ENCODE assay signal across 24 mouse cellular contexts in the genomic region with DNA sequence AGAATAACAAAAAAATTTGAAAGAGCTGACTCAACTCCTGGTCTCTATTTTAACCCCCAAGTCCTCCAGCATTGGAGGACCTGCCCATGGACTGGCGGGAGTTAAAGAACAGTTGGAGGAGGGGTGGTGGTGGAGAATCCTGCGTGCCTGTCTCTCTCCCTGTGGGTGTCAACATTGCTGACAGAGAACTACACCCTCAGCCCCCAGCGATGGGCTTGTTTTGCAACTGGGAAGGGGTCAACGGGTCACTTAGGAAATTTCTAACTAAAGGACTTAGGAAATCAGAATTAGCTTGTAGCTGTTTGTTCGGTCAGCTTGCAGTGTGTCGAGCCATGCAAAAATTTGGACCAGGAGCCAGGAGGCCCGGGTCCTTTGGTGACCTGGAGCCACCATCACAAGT. TPM values are rescaled to one million over a fixed set of nuclear protein-coding genes. Genes with fewer than 3 reads are reported as not detected.
DNase-seq lines count a peak whose midpoint lies in the region; ATAC-seq and TF ChIP-seq lines count a peak whose summit lies in the region.
"Had no signal": no experiment of that assay in that cellular context is flagged by ENCODE, and none has a peak within 500 bp of the region (broad histone marks: within the 10 kb centered on the region; RNA-seq: fewer than 3 reads in every experiment).

No protein-coding gene starts in this region.

- peak overlapping the region; percentile 65 for H3K27ac ChIP-seq in liver, embryonic 15.5 days (replicated peaks)
- H3K27ac ChIP-seq in forebrain, embryonic 11.5 days (ENCODE audit: low read depth, low read length), result no peak overlapping the region
- H3K27ac ChIP-seq: forebrain, embryonic 15.5 days; midbrain, embryonic 13.5 days; neural tube, embryonic 12.5 days had no signal

- no peaks in the 10 kb centered on the region for H3K4me1 ChIP-seq in lung, adult 2 months (ENCODE audit: control insufficient read depth, insufficient read depth, low read length)
- 0 out of 2 replicates have a peak, but pooled peaks cover 4% of the 10 kb centered on the region for H3K4me1 ChIP-seq in liver, embryonic 15.5 days (replicated peaks)
- no peaks in the 10 kb centered on the region for H3K4me1 ChIP-seq in forebrain, embryonic 11.5 days (replicated peaks; ENCODE audit: control insufficient read depth, insufficient read depth, low read length)
- H3K4me1 ChIP-seq: forebrain, embryonic 15.5 days; midbrain, embryonic 13.5 days; neural tube, embryonic 12.5 days had no signal

- ATAC-seq in liver, embryonic 15.5 days (ENCODE audit: insufficient read depth), result peak; percentile 78
- no peak for ATAC-seq in forebrain, embryonic 11.5 days (replicated peaks; ENCODE audit: low FRiP score)
- ATAC-seq: forebrain, embryonic 15.5 days; midbrain, embryonic 13.5 days had no signal

- no peak overlapping the region for H3K9ac ChIP-seq in liver, embryonic 15.5 days
- H3K9ac ChIP-seq in forebrain, embryonic 11.5 days (ENCODE audit: low read length), result no peak overlapping the region
- H3K9ac ChIP-seq: forebrain, embryonic 15.5 days; midbrain, embryonic 13.5 days; neural tube, embryonic 12.5 days had no signal

- TF ChIP-seq CTCF in lung, adult 2 months (IDR thresholded peaks at IDR 0.05; ENCODE audit: insufficient read depth, low read length), result no peak

- WGBS in lung, adult 2 months, result 39% methylated on average over 7 of the region's 7 CpGs
- 48% methylated on average over 7 of the region's 7 CpGs for WGBS in liver, embryonic 15.5 days (ENCODE audit: insufficient replicate concordance)
- WGBS in forebrain, embryonic 11.5 days, result 67% methylated on average over 7 of the region's 7 CpGs

- DNase-seq in lung, adult 18-20 months, result peak; percentile 31 to 62
- no peak for DNase-seq in lung, adult 2 months
- peak; percentile 74 for DNase-seq in lung, postnatal 10 days
- DNase-seq in heart, postnatal 4 days, result no peak
- no peak for DNase-seq in gastrocnemius, adult 18-20 months (ENCODE audit: low spot score)
- no peak for DNase-seq in forebrain, embryonic 11.5 days (ENCODE audit: low spot score)
- DNase-seq: adrenal gland, adult 2 months; cerebellum, adult 11 months; cerebellum, postnatal 10 days; gastrocnemius, postnatal 36 days; kidney, adult 2 months; kidney, postnatal 10 days had no signal

- no peaks in the 10 kb centered on the region for H3K27me3 ChIP-seq in liver, embryonic 15.5 days
- H3K27me3 ChIP-seq in forebrain, embryonic 11.5 days (ENCODE audit: control insufficient read depth, insufficient read depth, low read length), result no peaks in the 10 kb centered on the region
- H3K27me3 ChIP-seq: forebrain, embryonic 15.5 days; midbrain, embryonic 13.5 days; neural tube, embryonic 12.5 days had no signal

- no peaks in the 10 kb centered on the region for H3K36me3 ChIP-seq in liver, embryonic 15.5 days (replicated peaks)
- H3K36me3 ChIP-seq in forebrain, embryonic 11.5 days (ENCODE audit: control insufficient read depth, insufficient read depth, low read length), result no peaks in the 10 kb centered on the region
- H3K36me3 ChIP-seq: forebrain, embryonic 15.5 days; midbrain, embryonic 13.5 days; neural tube, embryonic 12.5 days had no signal

- H3K4me3 ChIP-seq in lung, adult 2 months (replicated peaks; ENCODE audit: extremely low read depth, low read depth, low read length), result no peak overlapping the region
- H3K4me3 ChIP-seq in liver, embryonic 15.5 days (replicated peaks), result no peak overlapping the region
- H3K4me3 ChIP-seq in forebrain, embryonic 11.5 days (ENCODE audit: low read depth, low read length), result no peak overlapping the region
- H3K4me3 ChIP-seq: forebrain, embryonic 15.5 days; midbrain, embryonic 13.5 days; neural tube, embryonic 12.5 days had no signal

- TF ChIP-seq POLR2A in lung, adult 2 months (IDR thresholded peaks at IDR 0.05; ENCODE audit: borderline replicate concordance, extremely low read depth, low read depth, low read length), result no peak

- peak overlapping the region; percentile 44 for H3K4me2 ChIP-seq in liver, embryonic 15.5 days
- H3K4me2 ChIP-seq in forebrain, embryonic 11.5 days (ENCODE audit: low read depth, low read length, severe bottlenecking), result no peak overlapping the region
- H3K4me2 ChIP-seq: forebrain, embryonic 15.5 days; midbrain, embryonic 13.5 days; neural tube, embryonic 12.5 days had no signal

- H3K9me3 ChIP-seq in liver, embryonic 15.5 days (replicated peaks), result no peaks in the 10 kb centered on the region
- no peaks in the 10 kb centered on the region for H3K9me3 ChIP-seq in forebrain, embryonic 11.5 days (ENCODE audit: control insufficient read depth, low read length)
- H3K9me3 ChIP-seq: forebrain, embryonic 15.5 days; midbrain, embryonic 13.5 days; neural tube, embryonic 12.5 days had no signal

RNA-seq across cellular contexts. Expression of gene Slc36a2, which starts 1.8 kb away (rescaled TPM):
- polyA plus RNA-seq in lung, adult 2 months (2012; rRNA removed), result 75.9 and 90.6 TPM in 2 replicates
- 27.3 and 33.2 TPM in 2 replicates for polyA plus RNA-seq in liver, embryonic 15.5 days (2015; fragmentation: Nextera tagmentation; extraction: Ambion mirVana)
- 1 to 10 TPM; 2.9 to 3.7 TPM for total RNA-seq in heart, postnatal 4 days (2021)
- total RNA-seq in gastrocnemius, adult 18-20 months (2021), result 1 to 10 TPM in 1 of 2 experiments, under 1 TPM in 1; 0.66 to 1.4 TPM
- polyA plus RNA-seq in forebrain, embryonic 11.5 days (2014; fragmentation: Nextera tagmentation; extraction: Ambion mirVana), result not detected in 2 replicates
- polyA plus RNA-seq: C2C12; forebrain, embryonic 15.5 days had no signal

RNA-seq across cellular contexts. Expression of gene Slc36a1, which starts 21.0 kb away (rescaled TPM):
- 15.6 and 19.4 TPM in 2 replicates for polyA plus RNA-seq in lung, adult 2 months (2012; rRNA removed)
- polyA plus RNA-seq in liver, embryonic 15.5 days (2015; fragmentation: Nextera tagmentation; extraction: Ambion mirVana), result 1.8 and 2.6 TPM in 2 replicates
- total RNA-seq in heart, postnatal 4 days (2021), result 10 to 100 TPM; 11.6 to 12.0 TPM
- total RNA-seq in gastrocnemius, adult 18-20 months (2021), result 1 to 10 TPM; 5.3 to 6.4 TPM
- 1.6 and 2.8 TPM in 2 replicates for polyA plus RNA-seq in forebrain, embryonic 11.5 days (2014; fragmentation: Nextera tagmentation; extraction: Ambion mirVana)

RNA-seq across cellular contexts. Expression of gene Slc36a3, which starts 31.6 kb away (rescaled TPM):
- polyA plus RNA-seq in lung, adult 2 months (2012; rRNA removed), result 0.18 and 0.22 TPM in 2 replicates
- polyA plus RNA-seq in liver, embryonic 15.5 days (2015; fragmentation: Nextera tagmentation; extraction: Ambion mirVana), result not detected in 2 replicates
- not detected for total RNA-seq in heart, postnatal 4 days (2021)
- total RNA-seq in gastrocnemius, adult 18-20 months (2021), result not detected
- not detected in 2 replicates for polyA plus RNA-seq in forebrain, embryonic 11.5 days (2014; fragmentation: Nextera tagmentation; extraction: Ambion mirVana)
- total RNA-seq: adrenal gland, adult 2 months; gastrocnemius, postnatal 36 days; layer of hippocampus, adult 8-10 months had no signal
- polyA plus RNA-seq: brain, embryonic 14.5 days; embryonic facial prominence, embryonic 11.5 days; erythroblast, embryonic 14.5 days; forebrain, embryonic 15.5 days; heart, embryonic 16.5 days; hindbrain, embryonic 11.5 days; limb, embryonic 11.5 days; midbrain, embryonic 13.5 days; neural tube, embryonic 12.5 days had no signal

Comparison
In these comparisons a context has a peak if more than half of its experiments do, and no peak if none do; other contexts are left out.
1. DNase-seq: peak in lung, adult 18-20 months (2 of 2) and lung, postnatal 10 days (single experiment); none in lung, adult 2 months (single experiment), heart, postnatal 4 days (single experiment), gastrocnemius, adult 18-20 months (single experiment) and forebrain, embryonic 11.5 days (single experiment).
2. RNA of gene Slc36a2, which starts 1.8 kb away (polyA plus RNA-seq): 75.9 to 90.6 TPM in lung, adult 2 months and 27.3 to 33.2 TPM in liver, embryonic 15.5 days; not detected in forebrain, embryonic 11.5 days; every median in the first group is over 10 times any median in the second.